Comparison of ENCODE assay signal across 22 mouse cellular contexts in genomic region chr14:95688611-95689010, GRCm38 (mm10).
DNase-seq lines count a peak whose midpoint lies in the region; TF ChIP-seq lines count a peak whose summit lies in the region.
"Had no signal": no experiment of that assay in that cellular context is flagged by ENCODE, and none has a peak within 500 bp of the region (broad histone marks: within the 10 kb centered on the region; RNA-seq: fewer than 3 reads in every experiment).

No protein-coding gene starts in this region.

- no peaks in the 10 kb centered on the region for H3K4me1 ChIP-seq in lung, adult 2 months (ENCODE audit: control insufficient read depth, insufficient read depth, low read length)
- H3K4me1 ChIP-seq: heart, embryonic 10.5 days; hindbrain, embryonic 15.5 days; liver, embryonic 13.5 days had no signal

- H3K4me3 ChIP-seq in layer of hippocampus, adult 2 months: no peak overlapping the region
- no peak overlapping the region for H3K4me3 ChIP-seq in lung, adult 2 months (replicated peaks; ENCODE audit: extremely low read depth, low read depth, low read length)
- H3K4me3 ChIP-seq: heart, embryonic 10.5 days; hindbrain, embryonic 15.5 days; liver, embryonic 13.5 days had no signal

- no peak for TF ChIP-seq CTCF in layer of hippocampus, adult 2 months (conservative IDR thresholded peaks at IDR 0.05)
- TF ChIP-seq CTCF in lung, adult 2 months (IDR thresholded peaks at IDR 0.05; ENCODE audit: insufficient read depth, low read length): no peak

- intact Hi-C loops in left cerebral cortex, postnatal 4 days (cut with DNase I): no loop called here

- TF ChIP-seq POLR2A in lung, adult 2 months (IDR thresholded peaks at IDR 0.05; ENCODE audit: borderline replicate concordance, extremely low read depth, low read depth, low read length): no peak

- no peak overlapping the region for H3K27ac ChIP-seq in layer of hippocampus, adult 2 months
- H3K27ac ChIP-seq: heart, embryonic 10.5 days; hindbrain, embryonic 15.5 days; liver, embryonic 13.5 days; macrophage; stomach, postnatal 0 days had no signal

- peak; percentile 56 to 67 for DNase-seq in cerebellum, postnatal 10 days
- DNase-seq in cerebellum, adult 18-20 months: no peak
- DNase-seq in left cerebral cortex, postnatal 4 days: peak; percentile 32
- no peak for DNase-seq in left cerebral cortex, adult 11 months (ENCODE audit: low spot score)
- DNase-seq in layer of hippocampus, adult 2 months (ENCODE audit: low spot score in 2 of 2): peak; percentile 14 to 20
- peak; percentile 6 for DNase-seq in telencephalon, adult 2 months (ENCODE audit: low read depth, low spot score)
- no peak for DNase-seq in frontal cortex, postnatal 10 days (ENCODE audit: low spot score in 2 of 2)
- no peak for DNase-seq in lung, adult 2 months
- DNase-seq: adrenal gland, postnatal 10 days; cerebellum, adult 11 months; cerebellum, postnatal 36 days; gastrocnemius, postnatal 10 days; heart, postnatal 4 days; kidney, adult 8-10 months; kidney, postnatal 14 days; liver, embryonic 13.5 days; lung, embryonic 14.5 days; right cerebral cortex, adult 18-20 months had no signal

Comparison
In these comparisons a context has a peak if more than half of its experiments do, and no peak if none do; other contexts are left out.
1. DNase-seq: peak in cerebellum, postnatal 10 days (2 of 2), left cerebral cortex, postnatal 4 days (single experiment), layer of hippocampus, adult 2 months (2 of 2) and telencephalon, adult 2 months (single experiment); none in cerebellum, adult 18-20 months (0 of 2), left cerebral cortex, adult 11 months (single experiment), frontal cortex, postnatal 10 days (0 of 2) and lung, adult 2 months (single experiment).